Mouse (Mus musculus): ENCODE data around the gene Gm10972.

GRCm38 (mm10) chr3:94622550-94622949, 20.4 kb upstream of the Gm10972 start:
- TF ChIP-seq CTCF (conservative IDR thresholded peaks at IDR 0.05; ENCODE audit: insufficient read depth, insufficient read length, low read depth, low read length) (no peak), POLR2A (IDR thresholded peaks at IDR 0.05; ENCODE audit: low read depth, low read length) (no peak)
